Mouse (Mus musculus): Measurements from ENCODE around the gene Entpd3.

DNA sequence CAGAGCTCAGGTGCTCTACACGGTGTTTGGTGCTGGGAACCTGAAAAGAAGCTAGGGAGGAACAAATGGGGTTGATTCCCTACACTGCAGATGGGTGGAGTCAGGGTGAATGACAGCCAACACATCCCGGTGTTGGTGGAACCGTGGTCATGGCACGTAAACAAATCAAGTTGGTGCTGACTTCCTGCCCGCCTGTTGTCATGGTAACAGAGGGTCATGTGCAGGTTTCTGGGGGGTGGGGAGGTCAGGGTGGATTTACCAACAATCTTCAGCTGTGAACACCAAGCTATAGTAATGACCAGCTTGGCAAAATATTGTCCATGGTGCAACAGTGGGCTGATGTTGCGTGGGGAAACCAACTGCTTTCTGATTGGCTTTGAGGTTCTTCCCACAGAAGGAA lies 39.1 kb downstream of the Entpd3 start:
- TF ChIP-seq GATA1 (IDR thresholded peaks at IDR 0.05; ENCODE audit: low read length), result no peak
- TF ChIP-seq TAL1 (IDR thresholded peaks at IDR 0.05; ENCODE audit: low read length), result no peak
